16 mouse cellular contexts compared by ENCODE assay signal in the genomic region with DNA sequence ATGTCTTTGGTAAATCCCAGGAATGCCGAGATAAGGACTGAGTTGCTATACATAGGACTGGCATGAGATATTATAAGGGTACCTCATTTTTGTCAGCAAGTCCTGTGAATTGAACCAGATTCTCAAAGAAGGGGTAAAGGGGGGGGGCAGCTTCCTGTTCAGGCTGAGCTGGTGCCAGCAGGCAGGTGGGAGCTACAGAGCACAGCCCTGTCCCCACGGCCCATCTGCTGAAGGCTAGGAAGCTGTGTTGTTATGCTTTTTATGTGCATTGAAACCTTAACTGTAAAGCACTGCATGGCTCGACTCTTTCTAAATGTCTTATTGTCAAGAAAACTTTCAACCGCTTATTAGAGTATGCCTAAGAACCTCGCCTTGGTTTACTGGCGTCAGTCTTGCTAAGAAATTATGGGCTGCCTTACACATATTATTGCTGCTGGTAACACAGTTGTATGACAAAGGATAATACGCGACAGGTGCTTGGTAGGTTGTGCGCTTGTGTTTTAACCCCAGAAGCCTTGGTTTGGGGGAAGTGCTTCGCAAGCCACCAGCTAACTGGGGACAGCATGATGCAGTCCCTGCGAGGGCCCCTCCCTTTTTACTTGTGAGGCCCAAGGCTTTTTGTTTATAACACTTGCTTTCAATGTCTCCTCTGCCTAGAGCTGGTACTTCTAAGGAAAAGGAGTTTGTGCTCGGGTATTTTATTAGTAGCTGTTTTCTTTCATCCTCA.
DNase-seq lines count a peak whose midpoint lies in the region; ATAC-seq and TF ChIP-seq lines count a peak whose summit lies in the region.
"Had no signal": no experiment of that assay in that cellular context is flagged by ENCODE, and none has a peak within 500 bp of the region (broad histone marks: within the 10 kb centered on the region; RNA-seq: fewer than 3 reads in every experiment).

No protein-coding gene starts in this region.

- H3K9ac ChIP-seq in heart, embryonic 15.5 days = no peak overlapping the region
- H3K9ac ChIP-seq: embryonic facial prominence, embryonic 13.5 days; liver, embryonic 13.5 days; midbrain, embryonic 13.5 days; stomach, embryonic 15.5 days had no signal

- 71% methylated on average over 12 of the region's 12 CpGs for WGBS in heart, embryonic 15.5 days
- WGBS in bone marrow, adult 2 months = 75% methylated on average over 12 of the region's 12 CpGs

- no peak overlapping the region for H3K4me3 ChIP-seq in heart, embryonic 15.5 days
- H3K4me3 ChIP-seq in bone marrow, adult 2 months (replicated peaks; ENCODE audit: control insufficient read depth, low read depth, low read length) = no peak overlapping the region
- H3K4me3 ChIP-seq: embryonic facial prominence, embryonic 13.5 days; liver, embryonic 13.5 days; midbrain, embryonic 13.5 days; stomach, embryonic 15.5 days had no signal

- H3K27me3 ChIP-seq in heart, embryonic 15.5 days = no peaks in the 10 kb centered on the region
- H3K27me3 ChIP-seq: embryonic facial prominence, embryonic 13.5 days; liver, embryonic 13.5 days; midbrain, embryonic 13.5 days; stomach, embryonic 15.5 days had no signal

- no peak for DNase-seq in heart, postnatal 4 days
- DNase-seq in CD4-positive helper T cell, adult 2 months (ENCODE audit: low read depth, low spot score) = peak; percentile 10
- DNase-seq in thymus, postnatal 14 days = peak; percentile 87
- no peak for DNase-seq in adrenal gland, adult 2 months
- no peak for DNase-seq in right cerebral cortex, postnatal 25 days
- DNase-seq: adrenal gland, postnatal 25 days; cerebellum, adult 2 months; heart, postnatal 14 days; liver, embryonic 13.5 days had no signal

- no peak for TF ChIP-seq POLR2A in bone marrow, adult 2 months (IDR thresholded peaks at IDR 0.05; ENCODE audit: borderline replicate concordance, control insufficient read depth, low read depth, low read length)

- H3K36me3 ChIP-seq in heart, embryonic 15.5 days = peaks cover 24% of the 10 kb centered on the region
- H3K36me3 ChIP-seq: midbrain, embryonic 13.5 days had no signal

- H3K27ac ChIP-seq in heart, embryonic 15.5 days = peak overlapping the region; percentile 24
- H3K27ac ChIP-seq in bone marrow, adult 2 months (ENCODE audit: control insufficient read depth, insufficient read depth, low read depth, low read length, poor library complexity) = peak overlapping the region; percentile 69
- H3K27ac ChIP-seq: embryonic facial prominence, embryonic 13.5 days; liver, embryonic 13.5 days; midbrain, embryonic 13.5 days; stomach, embryonic 15.5 days had no signal

- H3K4me2 ChIP-seq in heart, embryonic 15.5 days = no peak overlapping the region
- H3K4me2 ChIP-seq: embryonic facial prominence, embryonic 13.5 days; liver, embryonic 13.5 days; midbrain, embryonic 13.5 days; stomach, embryonic 15.5 days had no signal

- H3K4me1 ChIP-seq in heart, embryonic 15.5 days (replicated peaks) = peaks cover 15% of the 10 kb centered on the region
- no peaks in the 10 kb centered on the region; the same call in 1 of the 2 replicates for H3K4me1 ChIP-seq in bone marrow, adult 2 months (ENCODE audit: control insufficient read depth, insufficient read depth, low read length)
- H3K4me1 ChIP-seq: stomach, embryonic 15.5 days had no signal

- H3K9me3 ChIP-seq in heart, embryonic 15.5 days (replicated peaks) = no peaks in the 10 kb centered on the region
- H3K9me3 ChIP-seq: liver, embryonic 13.5 days; stomach, embryonic 15.5 days had no signal

- TF ChIP-seq CTCF in bone marrow, adult 2 months (IDR thresholded peaks at IDR 0.05; ENCODE audit: control insufficient read depth, insufficient read depth, low read length) = no peak

- 0 out of 2 replicates have a peak, but pooled peaks have one; percentile 18 for ATAC-seq in heart, embryonic 15.5 days (replicated peaks; ENCODE audit: insufficient number of reproducible peaks, insufficient read depth, low FRiP score, low read depth)
- ATAC-seq: hindbrain, embryonic 16.5 days; lung, postnatal 0 days; midbrain, embryonic 13.5 days had no signal

Comparison
In these comparisons a context has a peak if more than half of its experiments do, and no peak if none do; other contexts are left out.
1. DNase-seq: peak in CD4-positive helper T cell, adult 2 months (single experiment) and thymus, postnatal 14 days (single experiment); none in heart, postnatal 4 days (single experiment), adrenal gland, adult 2 months (single experiment) and right cerebral cortex, postnatal 25 days (single experiment).